Mouse (Mus musculus): Measurements from ENCODE around the gene Cyp46a1. TPM values are rescaled to one million over a fixed set of nuclear protein-coding genes. Genes with fewer than 3 reads are reported as not detected.

Gene Cyp46a1
- polyA plus RNA-seq, 1 experiment from 2014 or later = 21.8 TPM

Other genes starting within 250 kb of the Cyp46a1 start
- 97.7 and 99.4 TPM in 2 replicates for gene Setd3, start 155.1 kb upstream of the Cyp46a1 start, polyA plus RNA-seq (2016; fragmentation: Nextera tagmentation; extraction: Ambion mirVana)
- 3.8 and 4.0 TPM in 2 replicates for gene Ccnk, start 154.8 kb upstream of the Cyp46a1 start, polyA plus RNA-seq (2016; fragmentation: Nextera tagmentation; extraction: Ambion mirVana)
- 17.0 and 21.6 TPM in 2 replicates for gene Ccdc85c, start 59.0 kb upstream of the Cyp46a1 start, polyA plus RNA-seq (2016; fragmentation: Nextera tagmentation; extraction: Ambion mirVana)
- gene Hhipl1, start 28.1 kb upstream of the Cyp46a1 start, polyA plus RNA-seq (2016; fragmentation: Nextera tagmentation; extraction: Ambion mirVana) = 5.0 and 6.2 TPM in 2 replicates
- 89.4 and 93.0 TPM in 2 replicates for gene Eml1, start 36.6 kb downstream of the Cyp46a1 start, polyA plus RNA-seq (2016; fragmentation: Nextera tagmentation; extraction: Ambion mirVana)
- gene Evl, start 220.3 kb downstream of the Cyp46a1 start, polyA plus RNA-seq (2016; fragmentation: Nextera tagmentation; extraction: Ambion mirVana) = 123 and 138 TPM in 2 replicates